Mouse (Mus musculus) heart, embryonic 16.5 days (tissue): Measurements from ENCODE around the gene Zfp128. TPM values are rescaled to one million over a fixed set of nuclear protein-coding genes. Genes with fewer than 3 reads are reported as not detected.
"Not testable (repeated sequence)": the region's sequence is repeated elsewhere in the genome, so short reads cannot be mapped to it uniquely, and the experiment has no call there.

ENCODE experiments used
- ATAC-seq: fragments of 200-750 bp; cut with Nextera tagmentation; replicated peaks from 2 replicates; pipeline ENCODE4 v1.8.0; 2017; ENCODE audit warnings: moderate number of reproducible peaks; ENCODE audit not compliant: insufficient read depth, low FRiP score; ENCODE audit errors: extremely low read depth
- H3K27ac ChIP-seq: fragments of 300-500 bp; sonication (generic); 2 replicates; pipeline ENCODE4 v1.5.1; 2014; ENCODE audit warnings: mild to moderate bottlenecking, low read length, control low read depth, moderate library complexity
- H3K27me3 ChIP-seq: fragments of 300-500 bp; sonication (generic); 2 replicates; pipeline ENCODE4 v1.6.1; 2014; ENCODE audit warnings: low read length, mixed read lengths; ENCODE audit not compliant: control insufficient read depth, insufficient read depth
- H3K36me3 ChIP-seq: fragments of 300-500 bp; sonication (generic); 2 replicates; pipeline ENCODE4 v1.6.1; 2014; ENCODE audit not compliant: control insufficient read depth, insufficient read depth
- H3K4me1 ChIP-seq: fragments of 300-500 bp; sonication (generic); 2 replicates; pipeline ENCODE4 v1.6.1; 2014; ENCODE audit warnings: low read length, mixed read lengths; ENCODE audit not compliant: control insufficient read depth, insufficient read depth
- H3K4me2 ChIP-seq: fragments of 300-500 bp; sonication (generic); 2 replicates; pipeline ENCODE4 v1.6.1; 2014; ENCODE audit warnings: low read depth, mild to moderate bottlenecking, control low read depth, low read length
- H3K4me3 ChIP-seq: fragments of 300-500 bp; sonication (generic); 2 replicates; pipeline ENCODE4 v1.5.1; 2014; ENCODE audit warnings: mild to moderate bottlenecking, control low read depth, low read length
- H3K9ac ChIP-seq: fragments of 300-500 bp; sonication (generic); 2 replicates; pipeline ENCODE4 v1.6.1; 2014; ENCODE audit warnings: low read length, control low read depth
- H3K9me3 ChIP-seq: fragments of 300-500 bp; sonication (generic); replicated peaks from 2 replicates; pipeline ENCODE4 v1.6.1; 2016; ENCODE audit warnings: low read length; ENCODE audit not compliant: control insufficient read depth
- WGBS: fragments of 180-500 bp; shearing (Covaris S2); extraction: QIAGEN DNeasy Blood & Tissue Kit; methylation state at CpG from one replicate; pipeline ENCODE4 v1.1.7; 2014; 5-methylcytosine and 5-hydroxymethylcytosine counted together
- polyA plus RNA-seq: library from polyadenylated mRNA; unstranded; fragments of >200 nt; fragmentation: Nextera tagmentation; extraction: Ambion mirVana; gene quantifications from 2 replicates; pipeline ENCODE4 v1.2.1, GENCODE M21; 2015

Gene Zfp128
- polyA plus RNA-seq, 1 experiment from 2014 or later, result 3.2 TPM

- Histone ChIP-seq H3K4me2 (no peak overlapping the region), H3K9ac (no peak overlapping the region), H3K27me3 (no peaks in the 10 kb centered on the region), H3K9me3 (no peaks in the 10 kb centered on the region), H3K4me1 (no peaks in the 10 kb centered on the region), H3K4me3 (no peak overlapping the region), H3K36me3 (no peaks in the 10 kb centered on the region), H3K27ac (no peak overlapping the region)
- WGBS, result 76% methylated on average over 4 of the region's 4 CpGs
- ATAC-seq, result no peak
These were observed 52.7 kb downstream of the Zfp128 start for GRCm38 (mm10) chr7:12933615-12934140.

- no peaks in the 10 kb centered on the region for H3K36me3 ChIP-seq
- no peaks in the 10 kb centered on the region for H3K27me3 ChIP-seq
- H3K4me1 ChIP-seq, result no peaks in the 10 kb centered on the region
- no peak for ATAC-seq
- no peak overlapping the region for H3K4me3 ChIP-seq
- H3K9me3 ChIP-seq, result no peaks in the 10 kb centered on the region
- H3K27ac ChIP-seq, result no peak overlapping the region
- H3K9ac ChIP-seq, result no peak overlapping the region
- WGBS, result 67% methylated on average over 3 of the region's 3 CpGs
- no peak overlapping the region for H3K4me2 ChIP-seq
These were observed 53.8 kb downstream of the Zfp128 start for GRCm38 (mm10) chr7:12934808-12935207.

GRCm38 (mm10) chr7:12937254-12937803, 56.4 kb downstream of the Zfp128 start:
- ATAC-seq, H3K9me3 ChIP-seq, H3K27me3 ChIP-seq, H3K4me2 ChIP-seq, H3K27ac ChIP-seq, H3K36me3 ChIP-seq, H3K4me3 ChIP-seq, H3K4me1 ChIP-seq, H3K9ac ChIP-seq: not testable (repeated sequence)
- WGBS, result 86% methylated on average over 4 of the region's 4 CpGs

- no peak overlapping the region for H3K27ac ChIP-seq
These were observed 59.6 kb downstream of the Zfp128 start for GRCm38 (mm10) chr7:12940599-12940998.

More at GRCm38 (mm10) chr7:12940599-12940998, 59.6 kb downstream of the Zfp128 start:
- Histone ChIP-seq H3K27me3 (no peaks in the 10 kb centered on the region), H3K9ac (no peak overlapping the region), H3K9me3 (no peaks in the 10 kb centered on the region), H3K4me1 (no peaks in the 10 kb centered on the region), H3K4me3 (no peak overlapping the region), H3K4me2 (no peak overlapping the region), H3K36me3 (no peaks in the 10 kb centered on the region)
- WGBS, result 78% methylated on average over 4 of the region's 4 CpGs
- ATAC-seq, result no peak

Other genes starting within 250 kb of the Zfp128 start
- gene Vmn2r54, start 240.9 kb upstream of the Zfp128 start, polyA plus RNA-seq, result not detected in 2 replicates
- not detected in 2 replicates for gene Vmn2r55, start 196.2 kb upstream of the Zfp128 start, polyA plus RNA-seq
- gene Vmn2r56, start 146.2 kb upstream of the Zfp128 start, polyA plus RNA-seq, result not detected in 2 replicates
- gene Zscan18, start 77.5 kb upstream of the Zfp128 start, polyA plus RNA-seq, result 4.4 and 5.9 TPM in 2 replicates
- 8.9 and 11.2 TPM in 2 replicates for gene Zfp329, start 62.3 kb upstream of the Zfp128 start, polyA plus RNA-seq
- gene Zfp110, start 46.4 kb upstream of the Zfp128 start, polyA plus RNA-seq, result 23.9 and 26.5 TPM in 2 replicates
- 9.9 and 10.8 TPM in 2 replicates for gene Zscan22, start 16.6 kb downstream of the Zfp128 start, polyA plus RNA-seq
- 521 and 529 TPM in 2 replicates for gene Rps5, start 41.1 kb downstream of the Zfp128 start, polyA plus RNA-seq
- 0.47 and 0.74 TPM in 2 replicates for gene Rnf225, start 46.2 kb downstream of the Zfp128 start, polyA plus RNA-seq
- gene Zfp324, start 84.7 kb downstream of the Zfp128 start, polyA plus RNA-seq, result 6.5 and 6.7 TPM in 2 replicates
- gene Zfp446, start 96.7 kb downstream of the Zfp128 start, polyA plus RNA-seq, result 6.5 and 7.0 TPM in 2 replicates
- gene Slc27a5, start 117.0 kb downstream of the Zfp128 start, polyA plus RNA-seq, result not detected in 2 replicates
- 123 and 143 TPM in 2 replicates for gene Trim28, start 117.9 kb downstream of the Zfp128 start, polyA plus RNA-seq
- 17.4 and 20.4 TPM in 2 replicates for gene Zbtb45, start 128.9 kb downstream of the Zfp128 start, polyA plus RNA-seq
- gene Chmp2a, start 153.6 kb downstream of the Zfp128 start, polyA plus RNA-seq, result 146 TPM in 2 replicates
- 49.0 and 94.2 TPM in 2 replicates for gene Ube2m, start 157.1 kb downstream of the Zfp128 start, polyA plus RNA-seq
- 1.7 and 2.1 TPM in 2 replicates for gene Mzf1, start 173.6 kb downstream of the Zfp128 start, polyA plus RNA-seq
- not detected in 2 replicates for gene Vmn1r85, start 214.0 kb downstream of the Zfp128 start, polyA plus RNA-seq
- gene Vmn1r86, start 238.7 kb downstream of the Zfp128 start, polyA plus RNA-seq, result not detected in 2 replicates